Mouse (Mus musculus) ES-E14 (cell line): Measurements from ENCODE around the gene Sh3bgr.

Experiments used
- CHD2 ChIP-seq: IDR thresholded peaks from 2 replicates; pipeline ENCODE4 v1.6.1; 2014; ENCODE audit warnings: mild to moderate bottlenecking, low read depth, low read length, inconsistent platforms
- HCFC1 ChIP-seq: IDR thresholded peaks from 2 replicates; pipeline ENCODE4 v1.6.1; 2012; ENCODE audit warnings: low read length, inconsistent platforms, borderline replicate concordance; ENCODE audit not compliant: insufficient read depth
- MAFK ChIP-seq: IDR thresholded peaks from 2 replicates; pipeline ENCODE4 v1.6.1; 2014; ENCODE audit warnings: mild to moderate bottlenecking, low read depth, low read length, inconsistent platforms; ENCODE audit not compliant: insufficient read depth
- ZC3H11A ChIP-seq: IDR thresholded peaks from 2 replicates; pipeline ENCODE4 v1.6.1; 2012; ENCODE audit warnings: low read depth, mild to moderate bottlenecking, inconsistent platforms, low read length, borderline replicate concordance
- ZNF384 ChIP-seq: IDR thresholded peaks from 2 replicates; pipeline ENCODE4 v1.6.1; 2012; ENCODE audit warnings: low read depth, low read length, inconsistent platforms

- TF ChIP-seq CHD2, result no peak
- TF ChIP-seq ZC3H11A, result no peak
- TF ChIP-seq MAFK, result no peak
- TF ChIP-seq ZNF384, result no peak
- TF ChIP-seq HCFC1, result no peak
Observed at GRCm38 (mm10) chr16:96235366-96235970, 35.2 kb downstream of the Sh3bgr start, which contains the start of gene B3galt5.
